ENCODE assay signal across 8 mouse cellular contexts in the genomic region with DNA sequence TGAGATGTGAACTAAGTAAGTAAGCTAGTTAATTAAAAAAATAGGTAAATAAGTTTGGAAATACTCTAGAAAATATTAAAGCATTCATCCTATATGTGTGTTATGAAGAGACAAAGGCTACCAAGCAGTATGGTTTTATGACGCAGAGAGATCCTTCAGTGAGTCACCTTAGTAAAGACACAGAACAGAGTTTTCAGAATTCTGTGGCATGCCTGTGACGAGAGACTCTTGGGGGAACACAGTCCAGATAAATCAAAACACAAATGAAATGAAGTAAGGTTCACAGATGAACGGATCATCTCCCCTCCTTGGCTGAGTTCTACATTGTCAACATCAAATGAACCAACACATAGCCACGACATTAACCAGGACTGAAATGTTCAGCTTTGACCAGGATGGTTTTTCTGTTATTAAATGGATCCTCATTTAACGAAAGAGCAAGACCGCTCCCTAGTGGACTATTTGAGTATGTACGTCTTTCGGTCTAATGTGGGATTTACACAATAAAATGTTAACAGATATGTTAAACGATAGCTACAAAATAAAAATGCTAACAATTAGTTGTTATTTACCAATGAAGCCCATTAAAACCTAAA.
DNase-seq lines count a peak whose midpoint lies in the region; ATAC-seq and TF ChIP-seq lines count a peak whose summit lies in the region.

No protein-coding gene starts in this region.

- H3K9me3 ChIP-seq in liver, postnatal 0 days (ENCODE audit: low read length): no peaks in the 10 kb centered on the region
- H3K9me3 ChIP-seq in liver, embryonic 12.5 days (replicated peaks): no peaks in the 10 kb centered on the region
- no peaks in the 10 kb centered on the region for H3K9me3 ChIP-seq in forebrain, embryonic 16.5 days (ENCODE audit: control insufficient read depth, low read length)

- no peak for ATAC-seq in CD4-positive, CD25-positive, alpha-beta regulatory T cell, adult 4 months
- ATAC-seq in liver, postnatal 0 days: no peak
- ATAC-seq in liver, embryonic 12.5 days: no peak
- peak; percentile 54 for ATAC-seq in forebrain, embryonic 16.5 days

- H3K27ac ChIP-seq in liver, postnatal 0 days (ENCODE audit: low read depth): no peak overlapping the region
- H3K27ac ChIP-seq in liver, embryonic 12.5 days: no peak overlapping the region
- no peak overlapping the region for H3K27ac ChIP-seq in forebrain, embryonic 16.5 days (ENCODE audit: low read length)

- TF ChIP-seq CTCF in liver, postnatal 0 days (IDR thresholded peaks at IDR 0.05; ENCODE audit: low read depth): peak; percentile 61

- no peak overlapping the region for H3K9ac ChIP-seq in liver, postnatal 0 days (replicated peaks)
- H3K9ac ChIP-seq in liver, embryonic 12.5 days: no peak overlapping the region
- no peak overlapping the region for H3K9ac ChIP-seq in forebrain, embryonic 16.5 days (replicated peaks; ENCODE audit: low read depth, low read length)

- no peaks in the 10 kb centered on the region for H3K4me1 ChIP-seq in liver, postnatal 0 days (ENCODE audit: insufficient read depth)
- no peaks in the 10 kb centered on the region for H3K4me1 ChIP-seq in liver, embryonic 12.5 days
- no peaks in the 10 kb centered on the region for H3K4me1 ChIP-seq in forebrain, embryonic 16.5 days (replicated peaks; ENCODE audit: control insufficient read depth, insufficient read depth, low read length)

- no peak overlapping the region for H3K4me3 ChIP-seq in liver, postnatal 0 days (ENCODE audit: low read depth, low read length)
- no peak overlapping the region for H3K4me3 ChIP-seq in liver, embryonic 12.5 days
- no peak overlapping the region for H3K4me3 ChIP-seq in forebrain, embryonic 16.5 days (replicated peaks; ENCODE audit: low read length)

- peak; percentile 3 for DNase-seq in CD4-positive, CD25-positive, alpha-beta regulatory T cell, adult 2 months (ENCODE audit: low read depth, low spot score)
- DNase-seq in liver, postnatal 0 days: no peak
- peak; percentile 9 to 27 for DNase-seq in left cerebral cortex, adult 18-20 months (ENCODE audit: low spot score in 2 of 2)
- DNase-seq in retina, postnatal 7 days (ENCODE audit: low read depth, low spot score): peak; percentile 25
- DNase-seq in spleen, adult 18-20 months: no peak

- 21% methylated on average over 9 of the region's 9 CpGs for WGBS in liver, postnatal 0 days (ENCODE audit: insufficient replicate concordance)
- WGBS in liver, embryonic 12.5 days (ENCODE audit: insufficient replicate concordance): 22% methylated on average over 9 of the region's 9 CpGs
- WGBS in forebrain, embryonic 16.5 days: 24% methylated on average over 9 of the region's 9 CpGs

- no peaks in the 10 kb centered on the region for H3K27me3 ChIP-seq in liver, postnatal 0 days (ENCODE audit: insufficient read depth, low read length)
- no peaks in the 10 kb centered on the region for H3K27me3 ChIP-seq in liver, embryonic 12.5 days (replicated peaks)
- no peaks in the 10 kb centered on the region for H3K27me3 ChIP-seq in forebrain, embryonic 16.5 days (replicated peaks; ENCODE audit: control insufficient read depth, insufficient read depth, low read length)

- no peak for TF ChIP-seq EP300 in liver, postnatal 0 days (IDR thresholded peaks at IDR 0.05; ENCODE audit: low read depth)

- H3K36me3 ChIP-seq in liver, postnatal 0 days (replicated peaks; ENCODE audit: insufficient read depth, low read length): no peaks in the 10 kb centered on the region
- no peaks in the 10 kb centered on the region for H3K36me3 ChIP-seq in liver, embryonic 12.5 days
- no peaks in the 10 kb centered on the region for H3K36me3 ChIP-seq in forebrain, embryonic 16.5 days (ENCODE audit: control insufficient read depth, insufficient read depth)

- no peak overlapping the region for H3K4me2 ChIP-seq in liver, postnatal 0 days (ENCODE audit: low read depth, low read length)
- no peak overlapping the region for H3K4me2 ChIP-seq in liver, embryonic 12.5 days
- no peak overlapping the region for H3K4me2 ChIP-seq in forebrain, embryonic 16.5 days (ENCODE audit: low read length)

Comparison
In these comparisons a context has a peak if more than half of its experiments do, and no peak if none do; other contexts are left out.
1. DNase-seq: peak in CD4-positive, CD25-positive, alpha-beta regulatory T cell, adult 2 months (single experiment), left cerebral cortex, adult 18-20 months (2 of 2) and retina, postnatal 7 days (single experiment); none in liver, postnatal 0 days (single experiment) and spleen, adult 18-20 months (0 of 2).